Mouse (Mus musculus) limb, embryonic 13.5 days (tissue): ENCODE data around the gene Cacng4. TPM values are rescaled to one million over a fixed set of nuclear protein-coding genes. Genes with fewer than 3 reads are reported as not detected.

ENCODE experiments used
- polyA plus RNA-seq: library from polyadenylated mRNA; unstranded; fragments of >200 nt; fragmentation: Nextera tagmentation; extraction: Ambion mirVana; gene quantifications from 2 replicates; pipeline ENCODE4 v1.2.1, GENCODE M21; 2015

Cacng4 gene
- polyA plus RNA-seq, 1 experiment from 2014 or later: 5.7 TPM

Other genes starting within 250 kb of the Cacng4 start
- 19.2 and 22.0 TPM in 2 replicates for gene Helz, start 246.6 kb downstream of the Cacng4 start, polyA plus RNA-seq
- 7.1 and 8.8 TPM in 2 replicates for gene Cacng1, start 78.0 kb downstream of the Cacng4 start, polyA plus RNA-seq
- 0.10 and 0.13 TPM in 2 replicates for gene Cacng5, start 120.5 kb upstream of the Cacng4 start, polyA plus RNA-seq